Mouse (Mus musculus) liver, adult 2 months (tissue): ENCODE measurements around the gene Afdn.
"Not testable (repeated sequence)": the region's sequence is repeated elsewhere in the genome, so short reads cannot be mapped to it uniquely, and the experiment has no call there.

Experiments
- CTCF ChIP-seq: fragments of 200-500 bp; IDR thresholded peaks from 2 replicates; pipeline ENCODE4 v1.5.1; 2011; ENCODE audit warnings: low read depth, low read length, control low read depth
- POLR2A ChIP-seq: fragments of 200-500 bp; IDR thresholded peaks from 2 replicates; pipeline ENCODE4 v1.6.1; 2011; ENCODE audit warnings: low read length, control low read depth; ENCODE audit not compliant: insufficient read depth; ENCODE audit errors: extremely low read depth

DNA sequence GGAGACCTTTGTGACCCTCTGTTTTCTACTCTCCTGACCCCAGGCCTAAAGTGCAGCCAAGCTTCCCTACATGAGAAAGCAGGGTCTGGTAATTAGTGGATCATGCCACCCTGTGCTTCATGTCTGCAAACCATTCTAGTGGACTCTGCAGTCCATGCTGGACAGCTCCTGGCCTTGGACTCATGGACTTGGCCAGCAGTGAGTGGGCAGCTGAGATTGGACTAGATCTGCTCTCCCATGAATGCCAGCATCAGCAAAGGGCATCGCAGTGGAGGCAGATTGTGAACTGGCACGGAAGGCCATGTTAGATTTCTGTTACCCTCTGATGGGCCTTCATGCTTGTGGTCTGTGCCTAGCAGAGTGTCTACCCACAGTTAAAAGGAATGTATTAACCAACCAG is 175.0 kb downstream of the Afdn start:
- TF ChIP-seq CTCF, POLR2A: not testable (repeated sequence)
